Mouse (Mus musculus): ENCODE measurements around the gene Lactb. TPM values are rescaled to one million over a fixed set of nuclear protein-coding genes. Genes with fewer than 3 reads are reported as not detected.

Gene Lactb
- polyA plus RNA-seq, 1 experiment from 2014 or later = 12.0 TPM

GRCm38 (mm10) chr9:66945161-66945560 lies 30.1 kb downstream of the Lactb start:
- ATAC-seq (ENCODE audit: low FRiP score) = no peak
- Histone ChIP-seq H3K4me3 (ENCODE audit: low read depth, low read length) (peak overlapping the region; percentile 91), H3K4me2 (replicated peaks; ENCODE audit: low read depth, low read length) (peak overlapping the region; percentile 49), H3K4me1 (replicated peaks; ENCODE audit: control insufficient read depth, insufficient read depth, low read length) (no peaks in the 10 kb centered on the region), H3K27me3 (ENCODE audit: control insufficient read depth, insufficient read depth, low read length) (no peaks in the 10 kb centered on the region), H3K9me3 (ENCODE audit: control insufficient read depth, low read length) (no peaks in the 10 kb centered on the region), H3K27ac (ENCODE audit: low read depth, low read length) (peak overlapping the region; percentile 94), H3K9ac (ENCODE audit: low read depth, low read length) (peak overlapping the region; percentile 90), H3K36me3 (ENCODE audit: control insufficient read depth, insufficient read depth, low read length) (peaks cover 2% of the 10 kb centered on the region; the same call in 1 of the 2 replicates)
- WGBS = 26% methylated on average over 4 of the region's 4 CpGs
- no peak for DNase-seq (ENCODE audit: low spot score)

DNA sequence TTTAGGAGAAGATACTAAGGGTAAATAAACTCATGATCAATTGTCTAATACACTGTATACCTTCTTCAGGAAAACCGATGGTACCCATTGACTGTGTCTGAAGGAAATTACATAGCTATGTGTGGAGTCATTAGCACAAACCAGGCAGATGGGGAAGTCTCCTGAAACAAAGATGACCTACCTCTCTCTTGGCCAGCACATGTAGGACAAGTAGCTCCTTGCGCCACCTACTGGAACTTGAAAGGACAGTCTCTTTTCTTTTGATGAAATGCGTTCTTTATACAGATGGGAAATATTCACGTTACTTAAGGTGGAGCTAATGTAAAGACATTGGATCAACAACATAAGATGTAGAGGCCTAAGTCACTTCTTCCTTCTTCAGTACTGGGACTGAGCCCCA lies 36.4 kb downstream of the Lactb start:
- ATAC-seq (ENCODE audit: low FRiP score) (no peak), DNase-seq (ENCODE audit: low spot score) (peak; percentile 83)
- Histone ChIP-seq H3K4me3 (ENCODE audit: low read depth, low read length) (no peak overlapping the region), H3K9me3 (ENCODE audit: control insufficient read depth, low read length) (no peaks in the 10 kb centered on the region), H3K9ac (ENCODE audit: low read depth, low read length) (no peak overlapping the region), H3K27ac (ENCODE audit: low read depth, low read length) (no peak overlapping the region), H3K36me3 (ENCODE audit: control insufficient read depth, insufficient read depth, low read length) (no peaks in the 10 kb centered on the region), H3K4me1 (replicated peaks; ENCODE audit: control insufficient read depth, insufficient read depth, low read length) (no peaks in the 10 kb centered on the region), H3K27me3 (ENCODE audit: control insufficient read depth, insufficient read depth, low read length) (no peaks in the 10 kb centered on the region), H3K4me2 (replicated peaks; ENCODE audit: low read depth, low read length) (no peak overlapping the region)
- 9% methylated on average over 4 of the region's 4 CpGs for WGBS

DNA sequence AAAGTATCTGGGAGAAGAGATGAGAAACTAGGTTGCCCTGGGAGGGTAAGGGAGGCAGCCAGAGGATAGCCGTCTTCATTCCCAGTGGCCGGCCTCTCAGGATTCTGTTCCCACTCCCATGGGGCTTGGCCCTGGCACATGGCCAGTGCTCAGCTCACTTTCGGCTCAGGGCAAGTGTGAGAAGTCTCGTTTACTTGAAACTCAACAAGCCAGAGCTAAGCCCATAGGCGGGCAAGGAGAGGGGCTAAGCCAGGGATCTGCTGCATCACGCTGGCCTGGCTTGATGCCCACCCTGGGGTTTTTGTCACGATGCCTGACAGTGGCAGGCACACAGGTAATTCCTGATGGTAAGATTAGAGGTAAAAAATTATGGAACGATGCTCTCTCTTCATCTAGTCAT lies 37.8 kb downstream of the Lactb start:
- no peaks in the 10 kb centered on the region for H3K27me3 ChIP-seq (ENCODE audit: control insufficient read depth, insufficient read depth, low read length)
- WGBS = 84% methylated on average over 8 of the region's 8 CpGs
- H3K4me1 ChIP-seq (replicated peaks; ENCODE audit: control insufficient read depth, insufficient read depth, low read length) = peaks cover 4% of the 10 kb centered on the region; the same call in 1 of the 2 replicates
- H3K9me3 ChIP-seq (ENCODE audit: control insufficient read depth, low read length) = no peaks in the 10 kb centered on the region
- no peak for ATAC-seq (ENCODE audit: low FRiP score)
- no peak overlapping the region for H3K4me3 ChIP-seq (ENCODE audit: low read depth, low read length)
- no peak overlapping the region for H3K27ac ChIP-seq (ENCODE audit: low read depth, low read length)
- no peaks in the 10 kb centered on the region for H3K36me3 ChIP-seq (ENCODE audit: control insufficient read depth, insufficient read depth, low read length)
- H3K4me2 ChIP-seq (replicated peaks; ENCODE audit: low read depth, low read length) = no peak overlapping the region
- no peak overlapping the region for H3K9ac ChIP-seq (ENCODE audit: low read depth, low read length)
- no peak for DNase-seq (ENCODE audit: low spot score)

GRCm38 (mm10) chr9:66933869-66934808 lies 41.1 kb downstream of the Lactb start:
- peak; percentile 40 for DNase-seq (ENCODE audit: low spot score)
- ATAC-seq (ENCODE audit: low FRiP score) = peak; percentile 53; the same call in 1 of the 2 replicates
- 53% methylated on average over 19 of the region's 19 CpGs for WGBS
- H3K27me3 ChIP-seq (ENCODE audit: control insufficient read depth, insufficient read depth, low read length) = no peaks in the 10 kb centered on the region
- peaks cover 4% of the 10 kb centered on the region; the same call in 1 of the 2 replicates for H3K4me1 ChIP-seq (replicated peaks; ENCODE audit: control insufficient read depth, insufficient read depth, low read length)
- no peak overlapping the region for H3K4me3 ChIP-seq (ENCODE audit: low read depth, low read length)
- peak overlapping the region; percentile 3; the same call in 1 of the 2 replicates for H3K9ac ChIP-seq (ENCODE audit: low read depth, low read length)
- no peak overlapping the region for H3K4me2 ChIP-seq (replicated peaks; ENCODE audit: low read depth, low read length)
- peak overlapping the region; percentile 63 for H3K27ac ChIP-seq (ENCODE audit: low read depth, low read length)
- no peaks in the 10 kb centered on the region for H3K36me3 ChIP-seq (ENCODE audit: control insufficient read depth, insufficient read depth, low read length)
- H3K9me3 ChIP-seq (ENCODE audit: control insufficient read depth, low read length) = no peaks in the 10 kb centered on the region

DNA sequence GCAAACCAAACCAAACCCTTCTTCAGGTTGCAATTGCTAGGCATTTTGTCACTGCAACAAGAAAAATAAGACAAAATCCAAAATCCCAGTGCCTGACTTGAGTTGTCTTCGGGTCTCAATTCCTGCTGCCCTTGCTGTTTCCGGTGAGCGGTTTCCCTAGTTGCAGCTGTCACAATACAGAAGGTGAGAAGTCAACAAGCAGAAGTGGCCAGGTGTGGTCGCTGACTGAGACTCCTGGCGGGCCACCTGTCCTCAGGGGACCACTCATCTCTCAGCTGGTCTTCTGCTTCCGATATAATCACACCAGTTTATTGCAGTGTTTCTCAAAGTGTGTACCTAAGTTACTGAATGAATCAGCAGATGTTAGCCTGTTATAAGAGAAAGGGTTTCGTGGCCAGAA lies 44.9 kb downstream of the Lactb start:
- no peak overlapping the region for H3K9ac ChIP-seq (ENCODE audit: low read depth, low read length)
- no peaks in the 10 kb centered on the region for H3K9me3 ChIP-seq (ENCODE audit: control insufficient read depth, low read length)
- ATAC-seq (ENCODE audit: low FRiP score) (no peak), DNase-seq (ENCODE audit: low spot score) (no peak)
- no peaks in the 10 kb centered on the region for H3K36me3 ChIP-seq (ENCODE audit: control insufficient read depth, insufficient read depth, low read length)
- no peak overlapping the region for H3K4me2 ChIP-seq (replicated peaks; ENCODE audit: low read depth, low read length)
- peaks cover 4% of the 10 kb centered on the region; the same call in 1 of the 2 replicates for H3K4me1 ChIP-seq (replicated peaks; ENCODE audit: control insufficient read depth, insufficient read depth, low read length)
- 66% methylated on average over 7 of the region's 7 CpGs for WGBS
- H3K4me3 ChIP-seq (ENCODE audit: low read depth, low read length) = no peak overlapping the region
- no peaks in the 10 kb centered on the region for H3K27me3 ChIP-seq (ENCODE audit: control insufficient read depth, insufficient read depth, low read length)
- H3K27ac ChIP-seq (ENCODE audit: low read depth, low read length) = no peak overlapping the region

- ATAC-seq (ENCODE audit: low FRiP score) (no peak), DNase-seq (ENCODE audit: low spot score) (no peak)
- H3K4me3 ChIP-seq (ENCODE audit: low read depth, low read length) = no peak overlapping the region
- H3K27ac ChIP-seq (ENCODE audit: low read depth, low read length) = no peak overlapping the region
- no peaks in the 10 kb centered on the region for H3K9me3 ChIP-seq (ENCODE audit: control insufficient read depth, low read length)
- H3K4me1 ChIP-seq (replicated peaks; ENCODE audit: control insufficient read depth, insufficient read depth, low read length) = no peaks in the 10 kb centered on the region
- no peaks in the 10 kb centered on the region for H3K36me3 ChIP-seq (ENCODE audit: control insufficient read depth, insufficient read depth, low read length)
- no peak overlapping the region for H3K9ac ChIP-seq (ENCODE audit: low read depth, low read length)
- H3K4me2 ChIP-seq (replicated peaks; ENCODE audit: low read depth, low read length) = no peak overlapping the region
- H3K27me3 ChIP-seq (ENCODE audit: control insufficient read depth, insufficient read depth, low read length) = no peaks in the 10 kb centered on the region
- WGBS = 77% methylated on average over 8 of the region's 8 CpGs
These were observed 47.4 kb downstream of the Lactb start for GRCm38 (mm10) chr9:66927696-66928402.

DNA sequence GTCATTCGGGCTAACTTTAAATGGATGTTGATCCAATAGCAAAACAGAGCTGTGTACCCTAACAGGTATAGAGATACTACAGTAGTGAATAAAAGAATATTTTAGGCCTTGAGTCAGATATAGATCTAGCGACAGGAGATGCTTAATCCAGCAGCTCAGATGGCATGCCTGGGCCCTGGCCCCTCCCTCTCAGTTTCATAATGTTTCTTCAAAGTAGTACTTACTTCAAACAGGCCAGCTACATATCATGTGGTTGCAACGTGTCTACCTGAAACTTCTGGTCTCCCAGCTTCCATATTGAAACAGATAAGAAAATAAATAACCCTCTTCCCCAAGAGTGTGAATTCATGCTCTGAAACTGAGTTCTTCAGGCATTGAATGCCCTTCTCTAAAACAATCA lies 49.4 kb downstream of the Lactb start:
- Histone ChIP-seq H3K4me2 (replicated peaks; ENCODE audit: low read depth, low read length) (no peak overlapping the region), H3K27ac (ENCODE audit: low read depth, low read length) (no peak overlapping the region), H3K36me3 (ENCODE audit: control insufficient read depth, insufficient read depth, low read length) (no peaks in the 10 kb centered on the region), H3K4me1 (replicated peaks; ENCODE audit: control insufficient read depth, insufficient read depth, low read length) (no peaks in the 10 kb centered on the region), H3K9me3 (ENCODE audit: control insufficient read depth, low read length) (no peaks in the 10 kb centered on the region), H3K4me3 (ENCODE audit: low read depth, low read length) (no peak overlapping the region), H3K27me3 (ENCODE audit: control insufficient read depth, insufficient read depth, low read length) (no peaks in the 10 kb centered on the region), H3K9ac (ENCODE audit: low read depth, low read length) (no peak overlapping the region)
- 78% methylated on average over 3 of the region's 3 CpGs for whole genome bisulfite sequencing
- DNase-seq (ENCODE audit: low spot score) = no peak
- ATAC-seq (ENCODE audit: low FRiP score) = no peak

DNA sequence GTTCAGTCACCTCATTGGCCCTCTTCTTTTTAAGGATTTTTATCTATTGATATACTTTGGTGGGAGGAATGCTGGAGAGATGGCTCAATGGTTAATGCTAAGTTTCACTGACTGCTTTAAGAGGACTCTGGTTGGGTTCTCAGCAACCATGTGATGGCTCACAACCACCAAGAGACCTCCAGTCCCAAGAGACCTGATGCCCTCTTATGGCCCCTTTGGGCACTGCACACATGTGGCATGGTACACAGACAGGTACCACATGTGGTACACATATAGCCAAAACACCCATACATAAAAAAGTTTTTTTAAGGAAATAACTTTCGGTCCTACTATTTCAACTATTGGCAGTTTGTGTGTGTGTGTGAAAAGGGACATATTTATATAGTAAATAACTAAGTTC lies 53.2 kb downstream of the Lactb start:
- ATAC-seq (ENCODE audit: low FRiP score) (no peak), DNase-seq (ENCODE audit: low spot score) (no peak)
- Histone ChIP-seq H3K36me3 (ENCODE audit: control insufficient read depth, insufficient read depth, low read length) (no peaks in the 10 kb centered on the region), H3K4me3 (ENCODE audit: low read depth, low read length) (no peak overlapping the region), H3K4me1 (replicated peaks; ENCODE audit: control insufficient read depth, insufficient read depth, low read length) (0 out of 2 replicates have a peak, but pooled peaks cover 2% of the 10 kb centered on the region), H3K9me3 (ENCODE audit: control insufficient read depth, low read length) (no peaks in the 10 kb centered on the region), H3K9ac (ENCODE audit: low read depth, low read length) (no peak overlapping the region), H3K27ac (ENCODE audit: low read depth, low read length) (no peak overlapping the region), H3K4me2 (replicated peaks; ENCODE audit: low read depth, low read length) (no peak overlapping the region), H3K27me3 (ENCODE audit: control insufficient read depth, insufficient read depth, low read length) (no peaks in the 10 kb centered on the region)
- 100% methylated on average over 1 of the region's 1 CpGs for WGBS
